Mouse (Mus musculus) spleen, adult 2 months (tissue): ENCODE measurements around the gene Ak1.

ENCODE experiments used
- CTCF ChIP-seq: fragments of 200-500 bp; IDR thresholded peaks from 2 replicates; pipeline ENCODE4 v1.5.1; 2011; ENCODE audit warnings: mild to moderate bottlenecking, inconsistent platforms; ENCODE audit not compliant: insufficient read depth, insufficient read length, insufficient replicate concordance; ENCODE audit errors: extremely low read depth
- POLR2A ChIP-seq: fragments of 200-500 bp; IDR thresholded peaks from 2 replicates; pipeline ENCODE4 v1.6.1; 2011; ENCODE audit warnings: low read depth, low read length, inconsistent platforms

- TF ChIP-seq CTCF, result peak; percentile 68; the same call in 1 of the 2 replicates
- TF ChIP-seq POLR2A, result no peak
These were observed 46.5 kb upstream of the Ak1 start for GRCm38 (mm10) chr2:32574901-32575585.
